Mouse (Mus musculus): ENCODE measurements around the gene Ankrd26.

- TF ChIP-seq POLR2A (IDR thresholded peaks at IDR 0.05; ENCODE audit: extremely low read depth, insufficient read depth, low read length) = no peak
- no peak for TF ChIP-seq CTCF (IDR thresholded peaks at IDR 0.05; ENCODE audit: low read depth, low read length)
These were observed 79.9 kb downstream of the Ankrd26 start for GRCm38 (mm10) chr6:118482125-118482524.
